Mouse (Mus musculus): ENCODE results near the gene Il22ra2.

DNA sequence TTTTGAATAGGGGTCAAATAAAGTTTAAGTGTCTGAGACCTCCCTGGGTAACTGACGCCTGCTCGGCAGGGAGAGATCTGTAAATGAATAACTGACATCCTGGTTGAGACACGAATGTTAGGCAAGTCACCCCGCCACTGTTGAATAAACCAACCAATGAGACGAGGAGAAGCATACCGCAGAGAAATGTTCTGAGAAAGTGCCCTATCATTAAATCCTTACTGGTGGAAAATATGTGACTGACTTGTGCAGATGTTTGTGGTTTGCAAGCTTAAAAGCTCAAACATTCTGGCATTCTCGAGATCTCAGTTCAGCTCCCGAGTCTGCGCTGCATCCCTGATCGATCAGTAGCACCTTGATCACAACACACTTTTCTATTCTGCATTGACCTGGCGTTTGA lies 23.7 kb upstream of the Il22ra2 start:
- TF ChIP-seq POLR2A (IDR thresholded peaks at IDR 0.05; ENCODE audit: insufficient read depth, low read depth, low read length) (no peak), CTCF (IDR thresholded peaks at IDR 0.05; ENCODE audit: insufficient read depth, low read depth, low read length) (no peak)

All from olfactory bulb, adult 2 months (tissue).